Mouse (Mus musculus): Measurements from ENCODE around the gene Pcdh7.

Pcdh7 gene

DNA sequence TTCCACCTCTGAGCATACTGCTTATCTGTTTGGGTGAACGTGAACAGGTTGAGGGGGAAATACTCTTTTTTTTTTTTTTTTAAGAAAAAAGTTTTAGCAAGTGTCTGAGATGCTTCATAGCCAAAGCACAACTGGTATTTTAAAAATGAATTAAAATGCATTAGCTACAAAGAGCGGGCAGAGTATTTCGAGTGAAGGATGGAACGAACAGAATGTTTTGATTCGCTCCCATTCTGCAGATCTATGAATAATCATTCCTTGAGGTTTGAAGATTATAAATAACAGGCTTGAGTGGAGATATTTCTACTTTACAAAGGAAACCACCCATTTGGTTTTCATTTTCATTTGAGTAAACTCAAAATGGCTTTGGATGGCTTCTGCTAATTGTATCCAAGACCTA is 214.0 kb downstream of the Pcdh7 start:
- DNase-seq = no peak

DNA sequence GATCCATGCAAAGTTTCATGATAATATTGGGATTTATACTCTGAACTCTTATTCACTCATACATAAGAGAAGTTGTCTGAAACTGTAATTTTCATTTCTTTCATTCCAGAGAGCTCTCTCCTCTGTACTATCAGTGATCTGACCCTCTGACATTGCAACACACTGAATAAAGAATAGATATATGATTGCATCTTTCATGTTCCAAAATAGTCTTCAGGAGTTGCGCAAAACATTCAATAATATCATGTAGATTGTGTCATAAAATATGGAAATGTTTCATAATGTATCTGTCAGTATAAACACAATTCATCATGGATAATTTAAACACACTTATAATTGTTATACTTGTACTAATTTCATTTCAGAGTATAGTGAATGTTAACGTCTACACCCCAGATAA is 216.9 kb downstream of the Pcdh7 start:
- no peak for DNase-seq

DNA sequence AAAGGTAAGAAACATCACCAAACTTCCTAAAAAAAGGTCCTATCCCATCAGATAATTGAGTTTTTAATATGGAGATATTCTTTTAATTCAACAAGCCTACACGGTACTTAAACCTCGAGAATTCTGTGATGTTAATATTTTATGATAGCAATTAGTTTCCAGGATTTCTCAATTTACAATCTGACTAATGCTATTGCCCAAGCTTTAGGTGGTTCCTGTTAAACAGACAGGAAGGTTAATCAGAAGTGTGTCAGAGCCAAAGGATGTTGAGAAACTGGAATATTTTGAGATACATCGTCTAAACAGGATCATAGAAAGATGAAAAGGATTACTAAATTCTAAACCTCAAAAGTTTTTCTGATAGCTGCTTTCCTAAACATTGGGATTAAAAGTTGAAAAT is 222.7 kb downstream of the Pcdh7 start:
- no peak for DNase-seq

DNA sequence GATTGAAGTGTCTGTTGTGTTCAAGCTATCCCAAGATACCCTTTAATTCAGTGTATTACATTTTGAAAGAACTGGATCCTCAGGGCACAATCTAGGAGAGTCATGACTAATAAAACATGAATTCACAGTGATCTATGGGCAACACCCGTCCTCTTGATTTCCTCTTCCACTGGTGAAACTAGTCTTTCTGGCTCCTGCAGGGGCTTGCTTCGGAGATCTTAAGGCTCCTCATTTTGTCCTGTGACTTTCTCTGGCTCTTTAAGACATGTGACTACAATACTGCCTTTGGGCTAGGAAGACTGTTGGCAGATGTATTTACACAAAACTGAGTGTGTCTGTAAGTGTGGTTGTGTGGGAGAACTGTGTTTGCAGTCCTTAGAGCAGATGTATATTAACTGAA is 225.4 kb downstream of the Pcdh7 start:
- DNase-seq = no peak

DNA sequence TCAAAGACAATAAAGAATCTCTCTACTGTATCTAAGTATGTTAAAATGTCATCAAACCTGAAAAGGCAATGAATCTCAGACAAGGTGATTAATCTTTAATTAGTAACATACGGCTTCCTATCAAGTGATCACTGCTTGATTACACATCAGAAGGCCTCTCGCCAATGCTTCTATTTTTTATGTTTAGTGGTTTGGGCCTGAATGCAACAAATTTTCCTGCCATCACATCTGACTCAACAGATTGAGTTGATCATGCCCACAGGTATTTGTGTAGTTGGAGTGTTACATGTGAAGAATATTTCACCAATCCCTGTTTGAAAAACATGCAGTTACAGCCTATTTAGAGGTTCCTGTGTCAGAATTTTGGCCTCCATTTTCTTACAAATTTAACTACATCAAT is 225.8 kb downstream of the Pcdh7 start:
- no peak for DNase-seq

DNA sequence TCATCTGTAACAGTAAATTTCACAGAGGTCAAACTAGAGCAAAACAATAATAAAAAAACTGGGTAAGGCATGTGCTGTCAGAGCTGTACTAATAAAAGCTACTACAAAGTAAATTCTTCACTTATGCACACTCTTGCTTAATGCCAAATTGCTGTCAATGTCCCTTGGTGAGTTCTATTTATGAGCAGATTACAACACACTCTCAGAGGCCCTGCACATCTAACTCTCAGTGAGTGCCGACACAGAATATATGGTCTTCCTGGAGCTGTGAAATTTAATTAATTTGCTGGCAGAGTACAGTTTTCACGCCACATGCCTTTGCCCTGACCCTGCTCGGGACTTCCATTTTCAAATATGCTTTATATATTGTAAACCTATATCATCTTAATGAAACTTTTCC is 227.7 kb downstream of the Pcdh7 start:
- DNase-seq = no peak

DNA sequence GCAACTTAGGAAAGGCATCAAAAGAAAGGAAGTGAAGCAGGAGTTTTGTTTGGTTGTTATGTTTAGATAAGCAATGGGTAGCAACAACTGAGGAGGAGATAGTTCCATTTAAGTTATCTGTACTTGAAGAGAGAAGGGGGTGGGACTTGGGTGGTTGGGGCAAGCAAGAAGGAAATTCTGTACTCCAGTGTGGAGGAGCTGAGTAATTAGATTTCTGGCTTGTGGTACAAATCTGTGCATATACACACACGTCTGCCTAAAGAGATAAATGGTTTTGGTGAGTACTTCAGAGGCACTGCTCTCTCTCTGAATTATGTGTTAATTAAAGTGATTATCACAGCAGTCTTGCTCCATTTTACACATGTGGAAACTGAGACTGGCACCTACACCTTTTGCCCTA is 241.6 kb downstream of the Pcdh7 start:
- no peak for DNase-seq

DNA sequence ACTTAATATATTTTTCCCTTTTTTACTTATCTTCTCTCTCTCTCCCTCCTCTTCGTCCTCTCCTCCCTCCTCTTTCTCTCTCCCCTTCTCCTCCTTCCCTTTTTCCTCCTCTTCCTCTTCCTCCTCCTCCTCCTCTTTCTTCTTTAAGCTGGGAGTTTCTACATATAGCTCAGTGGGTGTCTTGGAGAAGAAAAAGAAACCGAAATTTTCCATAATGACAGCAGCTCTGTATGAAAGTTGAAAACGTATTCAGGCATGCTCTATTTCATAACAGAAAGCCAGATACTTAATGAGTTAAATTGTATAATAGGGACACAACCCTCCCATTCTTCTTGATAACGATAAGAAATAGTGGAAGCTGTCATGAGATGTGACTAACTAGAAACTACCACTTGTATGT is 246.0 kb downstream of the Pcdh7 start:
- DNase-seq = no peak

DNA sequence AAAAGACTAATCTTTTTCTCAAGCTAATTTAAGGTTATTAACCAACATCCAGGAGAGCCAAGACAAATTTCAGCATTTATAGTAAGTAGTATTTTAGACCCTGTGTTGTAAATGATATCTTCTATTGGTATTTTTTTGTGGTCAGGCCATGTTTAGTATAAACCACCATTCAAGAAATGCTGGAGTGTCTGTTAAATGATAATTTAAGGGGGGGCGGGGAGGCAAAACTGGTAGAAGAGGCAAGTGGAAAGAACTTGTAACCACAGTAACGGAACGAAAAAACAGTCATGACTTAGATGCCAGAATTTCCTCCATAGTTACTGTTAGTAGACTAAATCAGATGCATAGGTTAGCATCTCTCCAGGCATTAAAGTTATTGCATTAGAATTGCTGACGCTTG is 246.4 kb downstream of the Pcdh7 start:
- DNase-seq = no peak

DNA sequence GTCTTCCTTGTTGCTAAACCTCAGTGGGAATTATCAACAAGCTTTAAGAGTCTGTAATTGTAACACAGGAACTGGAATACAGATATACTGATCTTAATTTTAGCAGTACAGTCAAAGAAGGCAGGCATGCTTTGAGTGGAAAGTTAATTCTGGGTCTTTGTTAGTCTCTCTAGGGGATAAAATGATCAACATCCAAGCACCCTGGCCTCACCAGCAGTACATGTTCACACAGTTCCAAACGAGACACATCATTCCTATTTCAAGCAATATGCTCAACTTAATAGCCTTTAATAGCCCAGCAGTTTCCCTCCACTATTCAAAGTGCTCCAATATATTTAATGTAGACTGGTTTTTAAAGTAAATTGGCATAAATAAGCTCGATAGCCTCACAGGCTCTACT is 275.8 kb downstream of the Pcdh7 start:
- no peak for DNase-seq

DNA sequence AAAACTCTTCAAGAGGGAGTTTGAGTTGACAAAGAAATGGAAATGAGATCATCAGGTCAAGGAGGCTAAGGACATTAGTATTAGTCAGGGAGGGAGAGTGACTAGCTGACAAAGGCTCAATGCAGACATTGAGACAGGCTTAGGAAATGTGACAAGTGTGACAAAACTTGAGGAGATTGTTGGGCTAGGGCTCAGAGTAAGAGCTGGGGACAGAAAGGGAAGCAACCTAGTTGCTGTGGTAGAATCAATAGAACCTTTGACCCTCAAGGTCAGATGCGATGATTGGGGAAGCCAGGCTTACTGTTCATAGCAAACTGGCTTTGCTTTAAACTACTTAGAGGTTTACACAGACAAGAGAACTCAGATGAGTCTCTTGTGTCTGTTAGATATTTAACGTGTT is 303.6 kb downstream of the Pcdh7 start:
- no peak for DNase-seq

DNA sequence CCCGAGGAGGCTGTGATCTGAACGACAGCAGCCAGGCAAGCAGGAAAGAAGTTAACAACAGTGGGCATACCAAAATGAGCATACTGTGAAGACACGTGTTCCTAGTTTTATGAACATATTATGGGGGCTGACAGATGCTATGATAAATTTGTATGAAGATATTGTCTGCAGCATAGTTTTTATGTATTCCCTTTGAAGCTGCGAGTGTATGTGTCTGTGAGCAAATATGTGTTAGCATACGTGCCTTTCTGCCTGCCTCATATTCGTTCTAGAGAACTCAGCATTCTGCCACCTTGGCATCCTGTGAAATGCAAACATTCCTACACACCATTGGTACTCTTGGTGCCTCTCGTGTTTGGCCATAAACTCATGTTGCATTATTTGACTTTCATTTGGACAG is 307.4 kb downstream of the Pcdh7 start:
- no peak for DNase-seq

DNA sequence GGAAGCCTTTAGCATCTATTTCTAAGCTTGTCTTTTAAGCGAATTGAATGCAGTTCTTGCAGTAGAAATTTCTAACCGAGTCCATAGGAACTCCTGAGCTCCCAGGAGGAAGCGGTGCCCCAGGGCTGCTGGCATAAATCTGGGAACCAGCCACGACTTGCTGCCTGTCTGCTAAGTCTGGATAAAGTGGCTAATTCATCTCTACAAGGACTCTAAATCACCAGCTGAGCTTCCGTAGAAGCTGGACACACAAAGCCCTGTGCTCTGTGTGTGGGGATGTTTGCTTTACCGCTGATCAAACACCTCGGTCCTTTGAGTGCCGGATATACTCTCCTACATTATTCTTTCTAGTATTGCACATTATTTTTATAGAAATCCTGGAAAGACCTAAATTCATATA is 308.0 kb downstream of the Pcdh7 start:
- peak; percentile 6 to 25 for DNase-seq

DNA sequence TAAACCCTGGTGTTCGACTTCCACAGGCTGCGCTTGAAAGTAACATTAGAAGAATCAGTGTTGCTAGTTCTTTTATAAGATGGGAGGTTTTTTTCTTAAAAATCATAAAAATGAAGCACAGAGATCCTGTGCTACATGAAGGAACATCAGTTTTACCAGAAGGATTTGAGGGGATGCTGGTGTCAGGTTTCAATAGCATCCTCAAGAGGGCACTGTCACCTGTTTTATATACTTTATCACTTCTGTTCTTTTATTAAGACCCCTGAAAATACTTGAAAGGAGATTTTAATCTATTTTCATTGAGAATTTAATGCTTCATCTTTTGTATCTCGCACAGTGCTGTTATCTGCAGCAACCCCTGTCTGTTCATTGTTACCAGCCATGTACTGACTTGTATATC is 322.1 kb downstream of the Pcdh7 start:
- peak; percentile 15 to 38 for DNase-seq

DNA sequence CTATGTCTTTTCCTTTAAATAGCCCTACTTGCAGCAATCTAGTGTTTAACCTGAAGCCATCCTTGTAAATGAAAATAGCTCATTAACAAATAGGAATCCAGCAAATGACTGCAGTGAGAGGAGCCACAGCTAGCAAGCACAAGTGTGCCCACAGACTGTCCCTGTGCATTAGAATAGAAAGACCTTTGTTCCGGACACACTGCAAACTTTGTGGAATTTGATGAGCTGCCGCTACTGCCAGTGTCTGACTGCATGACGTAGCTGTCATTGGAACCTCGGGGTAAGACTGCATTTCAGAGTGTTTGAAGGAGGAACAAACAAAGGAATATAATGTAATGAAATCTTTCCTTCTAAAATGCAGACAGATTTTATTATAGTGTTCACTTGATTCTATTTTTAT is 326.4 kb downstream of the Pcdh7 start:
- DNase-seq = no peak

DNA sequence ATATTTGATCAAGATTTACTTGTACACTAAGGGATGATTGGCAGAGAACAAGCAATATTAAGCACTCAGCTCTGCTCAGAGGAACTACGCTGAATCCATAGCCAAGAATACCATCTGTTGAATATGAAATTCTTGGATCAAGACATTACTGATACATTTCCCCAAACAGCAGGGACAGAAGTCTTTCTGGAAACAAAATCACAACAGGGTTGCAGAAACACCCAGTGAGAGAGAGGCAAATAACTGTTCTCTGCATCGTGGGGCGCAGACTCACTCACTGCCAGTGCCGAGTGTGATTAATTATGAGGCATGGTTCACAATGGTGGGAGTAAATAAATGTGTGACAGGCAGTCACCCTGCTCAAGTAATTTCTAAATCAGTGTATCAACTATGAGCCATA is 363.3 kb downstream of the Pcdh7 start:
- DNase-seq = peak; percentile 48 to 73

DNA sequence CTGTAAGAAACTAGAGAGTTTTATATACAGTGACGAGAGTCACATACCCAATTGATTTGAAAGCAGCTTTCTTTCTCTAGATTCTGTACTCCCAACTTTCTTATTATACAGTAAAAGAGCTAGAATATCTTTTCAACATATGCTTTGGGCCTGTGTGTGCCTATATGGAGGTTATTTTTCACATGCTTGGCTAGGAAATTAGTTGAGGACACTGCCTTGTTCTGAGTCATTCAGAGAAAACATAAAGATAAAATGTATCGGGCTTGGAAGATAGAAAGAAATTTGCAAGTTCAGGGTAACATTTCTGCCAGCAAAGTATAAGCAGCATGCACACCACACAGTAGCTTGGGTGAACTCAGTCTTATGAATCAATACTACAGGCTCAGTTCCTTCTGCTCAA is 364.5 kb downstream of the Pcdh7 start:
- DNase-seq = no peak

DNA sequence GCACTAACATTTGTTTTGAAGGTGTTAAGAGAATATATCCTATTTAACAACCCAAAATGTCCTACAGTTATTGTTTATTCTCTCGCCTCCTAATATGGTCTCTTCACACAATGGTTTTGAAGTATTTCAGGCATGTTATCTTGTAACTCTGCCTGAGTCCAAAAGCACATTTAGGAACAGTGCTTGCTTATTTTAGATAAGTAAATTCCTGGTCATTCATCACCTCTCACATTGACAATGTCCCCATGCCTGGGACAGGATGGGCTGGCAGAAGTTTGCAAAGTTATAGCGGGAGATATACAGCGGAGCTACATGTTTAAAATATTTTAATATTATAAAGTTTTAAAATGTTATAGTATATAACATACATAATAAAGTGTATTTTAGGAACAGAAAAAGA is 365.3 kb downstream of the Pcdh7 start:
- DNase-seq = no peak

DNA sequence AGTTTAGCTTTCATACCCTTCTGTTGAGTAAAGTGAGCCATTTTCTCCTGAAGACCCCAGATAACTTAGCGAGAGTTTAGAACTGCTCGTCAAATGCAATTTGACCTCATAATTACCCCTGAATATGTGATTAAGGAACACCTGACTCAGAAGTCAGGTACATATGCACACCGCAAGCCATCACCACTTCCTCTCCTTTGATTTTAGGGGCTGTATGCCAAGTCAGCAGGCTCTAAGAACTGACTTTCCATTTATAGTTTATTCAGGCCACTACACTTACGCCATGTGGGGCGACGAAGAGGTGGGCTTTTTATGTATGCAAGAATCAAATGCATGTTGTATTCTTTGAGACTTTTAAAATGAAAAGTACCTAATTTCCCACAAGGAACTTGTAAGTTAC is 366.2 kb downstream of the Pcdh7 start:
- peak; percentile 35 to 40 for DNase-seq

DNA sequence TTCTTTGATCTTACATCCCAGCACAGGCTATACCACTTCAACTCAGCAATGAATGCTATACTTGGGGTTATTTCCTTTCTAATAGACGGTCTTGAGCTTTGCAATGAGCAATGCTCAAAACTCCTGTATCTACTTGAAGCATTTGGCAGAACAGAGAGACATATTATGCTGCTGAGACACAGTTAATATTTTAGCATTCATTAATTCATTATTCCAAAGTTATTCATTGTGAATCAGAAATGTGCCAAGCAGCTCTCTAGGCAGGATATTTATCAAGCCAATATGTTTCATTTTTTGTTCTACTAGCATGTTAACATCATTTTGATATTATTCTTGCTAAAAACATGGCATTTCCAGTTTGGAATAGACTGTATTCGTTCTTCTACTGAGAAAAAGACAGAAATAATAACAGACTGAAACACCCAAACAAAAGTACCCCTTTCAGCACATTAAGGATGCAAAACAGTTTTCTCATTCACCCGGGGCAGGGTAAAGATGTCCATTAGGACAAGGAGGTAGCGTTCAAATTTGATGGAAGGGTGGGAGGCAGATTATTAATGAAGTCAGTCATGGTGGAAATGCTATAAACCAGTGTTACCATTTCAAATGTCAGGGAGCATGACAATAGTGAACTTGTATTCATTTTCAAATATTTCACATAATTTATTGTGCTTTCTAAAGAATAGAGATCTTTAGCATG is 391.0 kb downstream of the Pcdh7 start:
- DNase-seq = no peak

DNA sequence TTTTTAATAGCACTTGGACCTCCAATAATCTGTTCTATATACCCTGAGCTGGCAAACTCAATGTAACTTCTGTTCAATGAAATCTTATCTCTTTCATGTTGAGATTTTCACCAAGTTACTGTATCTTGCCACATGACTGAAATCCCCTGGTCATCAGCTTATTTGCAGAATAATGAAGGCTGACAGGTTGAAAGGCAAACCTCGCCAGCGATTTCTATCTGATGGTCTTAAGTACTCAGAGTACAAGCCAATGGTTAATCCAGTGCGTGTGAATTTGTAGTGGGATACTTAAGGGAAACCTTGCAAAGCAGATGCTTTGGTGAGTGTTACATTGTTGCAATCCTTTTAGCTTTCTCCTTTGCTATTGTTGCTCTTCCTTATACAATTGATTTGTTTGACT is 398.3 kb downstream of the Pcdh7 start:
- peak; percentile 4 to 8 for DNase-seq

DNA sequence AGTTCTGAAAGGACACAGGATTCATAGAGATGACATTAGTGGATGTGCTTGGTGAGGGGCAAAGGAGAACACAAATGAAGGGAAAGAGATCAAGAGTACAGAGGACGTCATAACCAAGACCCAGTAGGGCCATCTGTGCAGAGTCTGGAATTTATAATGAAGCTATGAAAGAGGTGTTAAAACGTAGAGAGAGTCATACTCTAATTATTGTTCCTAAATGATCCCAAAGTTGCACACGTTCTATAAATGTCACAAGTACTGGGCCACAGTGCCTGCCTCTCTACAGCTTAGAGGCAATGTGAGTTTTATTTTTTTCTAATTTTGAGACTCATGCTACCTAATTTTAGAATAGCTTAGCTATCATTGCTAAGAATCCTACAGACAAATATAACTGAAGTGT is 400.1 kb downstream of the Pcdh7 start:
- DNase-seq = no peak

DNA sequence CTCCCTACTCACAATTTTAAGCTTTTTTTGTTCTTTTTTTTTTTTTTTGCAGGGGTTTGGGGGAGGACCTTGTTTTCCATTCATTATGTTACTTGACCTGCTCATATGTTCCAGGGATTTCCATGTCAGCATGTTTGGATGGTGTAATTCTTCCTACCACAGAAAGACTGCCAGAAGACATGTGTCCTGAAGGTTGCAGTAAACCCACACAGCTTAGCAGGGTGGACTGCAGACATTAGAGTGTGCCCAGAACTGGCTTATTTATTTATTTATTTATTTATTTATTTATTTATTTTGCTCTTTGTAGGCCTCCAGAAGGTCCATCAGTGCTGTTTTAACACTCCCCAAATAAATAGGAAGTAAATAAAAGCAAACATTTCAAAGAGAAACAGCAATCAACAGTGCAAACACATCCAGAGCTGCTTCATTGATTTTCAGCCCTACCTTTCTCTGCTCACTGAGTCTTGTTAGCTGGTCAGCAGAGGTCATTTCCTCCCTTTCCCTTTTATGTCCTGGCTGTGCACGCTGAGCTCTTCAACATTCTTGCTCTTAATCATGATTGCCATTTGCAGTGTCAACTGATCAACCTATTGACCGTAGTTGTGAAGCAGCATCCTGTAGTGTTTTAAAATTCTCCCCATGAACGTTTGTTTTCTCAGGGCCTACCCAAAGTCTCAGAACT is 401.3 kb downstream of the Pcdh7 start:
- no peak for DNase-seq

DNA sequence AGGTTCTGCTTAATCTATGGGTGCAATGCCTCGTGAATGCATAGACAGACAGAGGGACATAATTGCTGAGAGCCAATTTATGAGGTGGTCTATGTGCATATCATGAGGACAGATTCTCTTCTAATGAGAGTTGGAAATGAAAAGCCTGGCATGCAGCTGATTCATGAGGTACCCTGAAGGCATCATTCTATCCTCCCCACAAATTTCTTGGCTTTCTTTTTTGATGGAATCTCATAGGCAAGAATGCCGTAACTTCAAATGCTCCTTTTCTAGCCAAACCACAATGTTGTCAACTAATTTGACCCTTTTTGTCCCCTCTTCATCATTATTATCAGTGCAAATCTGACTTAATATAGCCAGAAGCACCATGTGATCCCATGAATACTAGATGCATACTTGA is 426.1 kb downstream of the Pcdh7 start:
- DNase-seq = no peak

DNA sequence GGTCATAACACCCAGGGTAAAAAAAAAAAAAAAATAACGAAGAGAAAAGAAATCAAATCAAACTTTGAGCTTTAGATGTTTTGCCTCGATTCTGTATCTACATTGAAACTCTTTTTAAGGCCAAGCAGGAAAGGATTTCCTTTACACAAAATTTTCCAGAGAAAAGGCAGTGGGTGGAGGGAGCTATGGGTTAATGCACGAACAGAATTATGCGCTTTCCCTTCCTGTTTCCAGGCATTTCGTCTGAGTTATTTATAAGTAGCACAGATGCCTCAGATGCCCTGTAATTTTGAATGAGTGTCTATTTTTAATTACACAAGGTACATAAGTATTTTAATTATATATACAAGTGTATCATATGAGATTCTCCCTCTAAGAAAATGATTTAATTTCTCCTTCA is 436.2 kb downstream of the Pcdh7 start:
- no peak for DNase-seq
